Mouse (Mus musculus): ENCODE data around the gene Gm37240. TPM values are rescaled to one million over a fixed set of nuclear protein-coding genes. Genes with fewer than 3 reads are reported as not detected.
"Not testable (repeated sequence)": the region's sequence is repeated elsewhere in the genome, so short reads cannot be mapped to it uniquely, and the experiment has no call there.

Gm37240 gene
- polyA plus RNA-seq, 1 experiment from 2014 or later, result 5.2 TPM

GRCm38 (mm10) chr3:84570501-84570900 lies 1316.8 kb downstream of the Gm37240 start:
- no peak for DNase-seq (ENCODE audit: low spot score)

DNA sequence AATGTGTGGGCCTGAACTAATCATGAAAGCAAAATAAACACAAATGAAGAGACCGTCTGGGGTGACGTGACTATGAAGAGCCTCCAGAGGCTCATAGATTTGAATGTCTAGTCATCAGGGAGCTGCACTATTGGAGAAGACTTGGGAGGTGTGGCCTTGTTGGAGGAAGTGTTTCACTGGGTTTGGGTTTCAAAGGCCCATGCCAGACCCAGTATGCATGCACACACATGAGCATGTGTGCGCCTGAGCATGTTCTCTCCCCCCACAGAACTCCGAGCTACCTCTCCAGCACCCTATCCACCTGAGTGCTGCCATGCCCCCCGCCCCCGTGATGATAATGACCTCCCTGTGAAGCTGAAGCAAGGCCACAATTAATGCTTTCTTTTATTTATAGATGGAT lies 1317.7 kb downstream of the Gm37240 start:
- no peak for DNase-seq (ENCODE audit: low spot score)

DNA sequence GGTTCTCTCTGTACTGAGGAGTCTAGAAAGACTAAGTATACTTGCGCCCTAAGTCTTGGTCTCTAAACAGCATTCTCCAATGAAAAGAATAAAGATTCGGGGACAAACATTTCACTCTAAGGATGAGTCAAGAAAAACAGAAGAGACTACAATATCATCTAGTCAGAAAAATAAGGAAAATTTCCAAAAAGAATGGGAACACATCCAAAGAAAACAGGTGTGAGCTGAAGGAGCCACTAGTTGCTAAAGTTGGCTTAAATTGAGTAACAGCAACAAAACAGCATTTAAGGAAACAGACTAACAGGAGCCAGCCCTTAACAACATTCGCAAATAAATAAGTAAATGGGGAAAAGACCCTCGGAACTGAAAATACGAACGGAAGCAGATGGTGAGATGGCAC lies 1318.8 kb downstream of the Gm37240 start:
- DNase-seq (ENCODE audit: low spot score), result no peak

DNA sequence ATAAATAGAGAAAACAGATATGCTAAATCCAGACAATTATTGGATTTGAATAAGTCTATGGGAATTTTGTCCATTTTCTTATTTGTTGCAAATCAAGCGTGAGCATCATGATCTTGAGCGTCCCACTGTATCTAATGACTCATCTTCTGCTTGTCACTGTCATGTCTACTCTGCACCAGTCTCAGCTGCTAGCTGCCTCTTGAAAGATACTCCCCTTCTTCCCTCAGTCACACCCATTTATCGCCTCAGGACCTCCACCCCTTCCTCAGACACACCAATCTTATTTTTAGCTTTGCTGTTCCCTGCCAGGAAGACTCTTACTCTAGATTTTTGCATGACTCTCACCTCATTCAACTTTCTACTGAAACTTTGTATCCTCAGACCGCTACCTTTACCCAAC lies 1323.9 kb downstream of the Gm37240 start:
- no peak for DNase-seq (ENCODE audit: low spot score)

GRCm38 (mm10) chr3:84562911-84563310 lies 1324.4 kb downstream of the Gm37240 start:
- not testable (repeated sequence) for DNase-seq (ENCODE audit: low spot score)

GRCm38 (mm10) chr3:84558301-84558700 lies 1329.0 kb downstream of the Gm37240 start:
- DNase-seq (ENCODE audit: low spot score), result no peak

GRCm38 (mm10) chr3:84555780-84556179 lies 1331.5 kb downstream of the Gm37240 start:
- no peak for DNase-seq (ENCODE audit: low spot score)

DNA sequence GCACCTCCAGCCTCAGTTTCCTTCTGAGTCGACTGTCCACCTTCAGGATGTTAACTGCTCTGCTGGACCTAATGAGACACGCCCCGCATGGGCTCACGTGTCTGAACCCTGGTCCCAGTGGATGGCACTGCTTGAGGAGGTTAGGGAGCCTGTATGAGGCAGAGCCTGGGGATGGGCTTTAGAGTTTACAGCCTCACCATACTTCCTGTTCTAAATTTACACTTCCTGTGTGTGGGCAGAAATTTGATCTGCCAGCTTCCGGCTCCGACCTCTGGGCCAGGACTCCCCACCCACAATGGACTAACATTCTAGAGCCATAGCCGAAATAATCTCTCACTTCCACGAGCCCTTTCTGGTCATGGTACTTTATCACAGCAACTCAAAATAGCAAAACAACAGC lies 1340.1 kb downstream of the Gm37240 start:
- DNase-seq (ENCODE audit: low spot score), result peak; percentile 41

- DNase-seq (ENCODE audit: low spot score), result peak; percentile 60
Observed at GRCm38 (mm10) chr3:84542450-84542849, 1344.9 kb downstream of the Gm37240 start.

- DNase-seq (ENCODE audit: low spot score), result no peak
Observed at GRCm38 (mm10) chr3:84541881-84542280, 1345.4 kb downstream of the Gm37240 start.

DNA sequence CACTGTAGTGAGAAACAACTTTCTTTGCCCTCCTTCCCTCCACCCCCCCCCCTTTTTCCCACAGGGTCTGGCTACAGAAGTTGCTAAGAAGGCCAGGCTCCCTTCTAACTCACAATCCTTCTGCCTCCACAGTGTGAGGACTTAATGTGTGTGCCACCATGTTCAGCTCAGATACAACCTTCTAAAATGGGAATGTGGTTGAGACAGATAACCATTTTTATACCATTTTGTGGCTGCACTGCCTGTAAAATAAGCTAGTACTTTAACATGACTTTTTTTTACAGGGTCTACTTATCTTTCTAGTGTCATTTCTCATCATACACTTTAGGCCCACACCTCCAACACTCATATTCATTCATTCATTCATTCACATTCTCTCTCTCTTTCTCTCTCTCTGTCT lies 1346.7 kb downstream of the Gm37240 start:
- DNase-seq (ENCODE audit: low spot score), result no peak

- DNase-seq (ENCODE audit: low spot score), result no peak
Observed at GRCm38 (mm10) chr3:84536987-84537386, 1350.3 kb downstream of the Gm37240 start.

DNA sequence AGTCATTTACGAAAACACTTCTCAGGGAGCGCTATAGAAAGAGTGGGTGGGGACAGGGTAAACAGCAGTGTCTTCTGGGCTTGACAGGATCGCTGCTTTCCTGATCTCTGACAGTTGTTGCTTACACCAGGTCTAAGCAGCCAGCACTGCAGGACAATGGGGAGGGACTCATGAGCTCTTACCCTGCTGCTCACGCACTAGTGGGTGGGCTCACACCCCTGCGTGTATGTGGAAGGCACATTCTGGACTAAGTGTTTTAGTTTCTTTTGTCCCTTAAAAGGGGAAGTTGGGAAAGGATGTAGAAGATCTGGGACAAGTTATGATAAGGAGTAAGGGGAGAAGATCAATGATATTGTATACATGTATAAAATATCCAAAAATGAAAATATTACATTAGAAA lies 1354.1 kb downstream of the Gm37240 start:
- no peak for DNase-seq (ENCODE audit: low spot score)

GRCm38 (mm10) chr3:84529021-84529420 lies 1358.3 kb downstream of the Gm37240 start:
- DNase-seq (ENCODE audit: low spot score), result no peak

DNA sequence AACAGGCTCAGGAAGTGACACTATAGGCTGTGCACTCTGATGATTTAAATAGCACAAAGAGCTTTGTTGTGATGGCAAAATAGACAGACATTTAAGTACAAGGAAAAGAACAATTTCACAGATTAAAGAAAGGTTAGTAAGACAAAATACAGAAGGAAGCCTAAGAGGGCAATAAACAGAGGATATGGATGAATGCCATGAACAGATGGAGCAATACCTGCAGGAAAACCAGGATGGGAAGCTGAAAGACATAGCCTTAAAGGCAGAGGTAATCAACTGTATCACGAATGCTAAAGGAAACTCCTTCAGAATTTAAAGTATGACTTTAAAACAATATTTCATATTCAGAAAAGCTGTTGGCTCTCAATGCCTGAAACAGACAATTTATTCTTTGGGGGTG lies 1362.4 kb downstream of the Gm37240 start:
- no peak for DNase-seq (ENCODE audit: low spot score)

GRCm38 (mm10) chr3:84516163-84516562 lies 1371.2 kb downstream of the Gm37240 start:
- no peak for DNase-seq (ENCODE audit: low spot score)

DNA sequence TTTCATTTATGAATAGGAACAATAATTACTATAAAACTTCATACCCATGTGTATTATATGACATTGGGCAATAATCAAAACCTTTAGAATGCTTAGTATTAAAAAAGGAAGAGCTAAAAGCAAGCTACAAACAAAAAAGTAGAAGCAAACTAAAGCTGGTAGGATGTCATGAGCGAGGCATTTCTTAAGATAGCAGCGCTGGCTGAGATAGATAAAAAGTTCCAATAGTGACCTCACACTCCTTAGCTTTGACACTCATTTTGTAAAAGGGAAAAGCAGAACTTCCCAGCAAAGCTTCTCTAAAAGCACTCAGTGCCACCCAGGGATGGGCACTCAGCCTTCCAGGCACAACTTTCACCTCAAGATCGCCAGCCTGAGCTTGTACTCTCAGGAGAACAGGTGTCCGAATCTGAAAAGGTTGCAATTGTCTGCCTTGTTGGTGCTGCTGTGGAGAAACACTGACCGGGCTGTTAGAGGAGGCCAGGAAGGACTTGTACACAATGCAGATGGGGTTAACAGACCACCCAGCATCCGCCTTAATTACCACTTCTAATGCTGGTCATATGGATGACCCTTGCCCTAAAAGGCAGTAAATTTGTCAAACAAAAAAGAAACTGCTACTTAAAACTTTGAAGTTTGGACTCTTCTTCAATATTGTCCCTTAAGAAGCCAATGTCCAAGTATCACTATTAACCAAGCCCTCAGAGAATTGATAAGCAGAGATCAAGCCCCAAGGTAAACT lies 1374.4 kb downstream of the Gm37240 start:
- DNase-seq (ENCODE audit: low spot score), result no peak

- no peak for DNase-seq (ENCODE audit: low spot score)
Observed at GRCm38 (mm10) chr3:84505193-84505592, 1382.1 kb downstream of the Gm37240 start.

- no peak for DNase-seq (ENCODE audit: low spot score)
Observed at GRCm38 (mm10) chr3:84504291-84504690, 1383.0 kb downstream of the Gm37240 start.

- DNase-seq (ENCODE audit: low spot score), result no peak
Observed at GRCm38 (mm10) chr3:84502101-84502500, 1385.2 kb downstream of the Gm37240 start.

- DNase-seq (ENCODE audit: low spot score), result no peak
Observed at GRCm38 (mm10) chr3:84500491-84500890, 1386.8 kb downstream of the Gm37240 start.

DNA sequence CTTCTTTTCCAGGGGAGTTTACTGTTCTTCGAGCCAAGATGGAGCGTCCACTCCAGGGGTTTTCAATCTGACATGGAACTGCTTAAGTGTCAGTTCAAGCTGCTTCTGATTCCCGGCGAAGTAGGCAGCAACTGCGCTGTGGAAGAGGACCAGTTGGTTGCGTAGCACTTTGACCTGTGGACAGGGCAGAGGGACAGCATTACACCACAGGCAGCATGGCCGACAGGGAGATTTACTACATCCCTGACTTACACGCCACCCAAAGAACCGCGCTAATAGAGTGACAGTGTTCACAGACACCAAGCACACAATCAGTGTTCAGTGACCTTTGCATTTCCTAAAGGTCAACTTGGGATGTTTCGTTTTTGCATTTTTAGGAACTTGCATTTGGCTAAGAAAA lies 1389.6 kb downstream of the Gm37240 start:
- no peak for DNase-seq (ENCODE audit: low spot score)

DNA sequence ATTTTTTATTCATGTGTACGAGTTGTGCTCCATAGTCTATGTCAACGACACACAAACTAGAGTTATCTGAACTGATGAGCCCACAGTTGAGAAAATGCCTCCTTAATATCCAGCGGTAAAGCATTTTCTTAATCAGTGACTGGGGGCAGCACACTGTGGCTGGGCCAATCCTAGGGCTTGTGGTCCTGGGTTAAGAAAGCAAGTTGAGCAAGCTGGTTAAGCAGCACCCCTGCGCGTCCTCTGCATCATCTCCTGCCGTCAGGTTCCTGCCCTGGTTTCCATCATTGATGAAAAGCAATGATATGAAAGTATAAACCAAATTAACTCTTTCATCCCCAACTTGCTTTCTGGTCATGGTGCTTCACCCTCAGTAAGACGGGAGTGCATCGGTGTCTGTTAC lies 1394.7 kb downstream of the Gm37240 start:
- no peak for DNase-seq (ENCODE audit: low spot score)

DNA sequence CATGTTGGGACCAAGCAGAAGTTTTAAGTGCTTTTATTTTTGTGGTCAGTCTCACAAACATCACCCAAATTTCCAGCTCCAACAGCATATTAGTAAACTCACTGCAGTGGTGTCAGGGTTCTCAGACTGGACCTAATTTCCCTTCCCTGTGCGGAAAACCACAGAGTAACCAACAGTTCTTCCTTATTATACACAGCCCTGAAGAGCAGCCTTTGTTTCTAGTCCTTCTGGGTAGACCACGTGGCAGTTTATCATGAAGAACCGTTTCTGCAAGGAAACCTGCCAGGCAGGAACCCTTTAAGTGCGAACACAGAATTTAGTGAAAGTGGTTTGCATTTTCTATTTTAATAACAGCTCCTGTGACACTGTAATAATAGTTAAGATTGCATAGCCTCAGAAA lies 1395.2 kb downstream of the Gm37240 start:
- no peak for DNase-seq (ENCODE audit: low spot score)

Measured in thymus, postnatal 0 days (tissue).